Mouse (Mus musculus): ENCODE measurements around the gene Pgc. TPM values are rescaled to one million over a fixed set of nuclear protein-coding genes. Genes with fewer than 3 reads are reported as not detected.
A peak's percentile ranks its signal among the peaks of the same experiment; 100 is the strongest.

The Pgc gene
- not detected in 2 replicates for total RNA-seq (2017)

- ATAC-seq (replicated peaks; ENCODE audit: low read depth, poor library complexity, severe bottlenecking): no peak
Measured at GRCm38 (mm10) chr17:47726566-47726965, at the start of gene Pgc. Pgc (plus strand) TSS chr17:47726842.

- ATAC-seq (replicated peaks; ENCODE audit: low read depth, poor library complexity, severe bottlenecking): no peak
Measured at GRCm38 (mm10) chr17:47678238-47678637, 48.4 kb upstream of the Pgc start.

DNA sequence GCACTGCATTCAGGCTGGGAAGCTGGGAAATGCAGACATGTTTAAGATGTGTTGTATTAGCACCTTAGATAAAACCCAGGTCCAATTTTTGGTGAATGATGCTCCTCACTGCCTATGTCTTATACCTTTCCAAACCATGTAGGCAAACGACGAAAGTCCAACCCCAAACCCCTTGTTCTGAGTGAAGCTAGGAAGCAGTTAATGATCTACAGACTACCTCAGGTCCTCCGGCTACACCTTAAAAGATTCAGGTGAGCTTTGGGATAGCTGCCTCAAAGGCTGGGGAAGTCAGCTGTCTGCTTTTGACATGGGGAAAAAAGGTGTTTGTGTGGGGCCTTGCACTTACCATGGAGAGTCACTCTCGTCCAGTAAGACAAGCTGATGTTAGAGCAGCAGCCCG, 47.9 kb upstream of the Pgc start:
- ATAC-seq (replicated peaks; ENCODE audit: low read depth, poor library complexity, severe bottlenecking): no peak

- no peak for ATAC-seq (replicated peaks; ENCODE audit: low read depth, poor library complexity, severe bottlenecking)
Measured at GRCm38 (mm10) chr17:47682836-47683235, 43.8 kb upstream of the Pgc start.

DNA sequence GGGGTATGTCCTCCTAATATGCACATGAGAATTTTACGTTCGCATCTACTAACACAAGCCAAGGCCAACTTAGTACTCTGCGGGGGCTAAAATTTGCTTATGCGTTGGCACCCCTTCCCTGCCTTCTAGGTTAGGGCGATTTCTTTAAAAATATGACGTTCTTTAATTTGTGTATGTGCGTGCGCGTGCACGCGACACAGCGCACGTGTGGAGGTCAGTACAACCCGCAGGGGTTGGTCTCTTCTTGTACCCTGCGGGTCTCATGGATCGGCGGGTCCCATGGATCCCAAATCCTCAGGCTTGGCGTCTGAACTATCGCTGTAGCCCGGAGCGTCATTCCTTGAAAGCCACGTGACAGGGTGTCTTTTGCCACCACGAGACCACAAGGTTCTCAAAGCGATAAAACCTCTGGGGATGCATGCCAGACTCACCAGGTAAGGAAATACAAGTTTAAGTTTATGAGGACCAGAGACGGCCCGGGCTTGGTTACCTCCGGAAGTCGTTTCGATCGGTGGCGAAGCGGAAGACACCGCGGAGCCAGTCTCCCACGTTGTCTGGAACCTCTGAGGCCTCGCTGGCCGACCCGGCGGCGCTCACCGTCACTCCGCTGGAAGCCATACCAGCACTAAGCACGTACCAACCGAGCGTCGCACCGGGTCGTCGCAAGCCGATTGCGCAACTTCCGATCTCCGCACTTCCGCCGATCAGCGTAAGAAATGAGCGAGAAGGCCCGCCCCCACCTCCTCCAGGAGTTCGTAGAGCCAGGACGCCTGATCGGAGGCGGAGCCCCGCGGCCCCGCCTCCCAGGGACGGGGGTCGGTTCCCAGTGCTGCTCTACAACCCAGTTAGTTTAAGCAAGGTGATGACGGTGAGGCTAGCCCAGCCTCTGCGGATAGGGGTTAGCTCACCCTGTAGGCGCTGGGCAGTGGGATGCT, 39.0 kb upstream of the Pgc start:
- ATAC-seq (replicated peaks; ENCODE audit: low read depth, poor library complexity, severe bottlenecking): peak; percentile 88

DNA sequence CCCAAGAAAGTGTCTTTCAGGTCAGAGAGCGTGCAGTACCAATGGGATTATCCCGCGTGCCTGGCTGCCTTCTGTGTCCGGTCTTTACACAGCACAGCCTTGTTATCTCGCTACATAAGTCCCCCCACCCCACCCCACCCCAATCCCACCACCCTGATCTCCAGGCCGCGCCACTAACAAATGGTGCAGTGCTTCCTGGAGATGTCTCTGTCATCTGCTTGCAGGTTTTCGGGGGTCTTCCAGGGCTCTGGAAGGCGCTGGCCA, 38.4 kb upstream of the Pgc start, which contains the start of gene Tomm6:
Gene Tomm6, minus strand, starts transcription at position 43 of the 264 bp plus-strand sequence.
- no peak for ATAC-seq (replicated peaks; ENCODE audit: low read depth, poor library complexity, severe bottlenecking)

DNA sequence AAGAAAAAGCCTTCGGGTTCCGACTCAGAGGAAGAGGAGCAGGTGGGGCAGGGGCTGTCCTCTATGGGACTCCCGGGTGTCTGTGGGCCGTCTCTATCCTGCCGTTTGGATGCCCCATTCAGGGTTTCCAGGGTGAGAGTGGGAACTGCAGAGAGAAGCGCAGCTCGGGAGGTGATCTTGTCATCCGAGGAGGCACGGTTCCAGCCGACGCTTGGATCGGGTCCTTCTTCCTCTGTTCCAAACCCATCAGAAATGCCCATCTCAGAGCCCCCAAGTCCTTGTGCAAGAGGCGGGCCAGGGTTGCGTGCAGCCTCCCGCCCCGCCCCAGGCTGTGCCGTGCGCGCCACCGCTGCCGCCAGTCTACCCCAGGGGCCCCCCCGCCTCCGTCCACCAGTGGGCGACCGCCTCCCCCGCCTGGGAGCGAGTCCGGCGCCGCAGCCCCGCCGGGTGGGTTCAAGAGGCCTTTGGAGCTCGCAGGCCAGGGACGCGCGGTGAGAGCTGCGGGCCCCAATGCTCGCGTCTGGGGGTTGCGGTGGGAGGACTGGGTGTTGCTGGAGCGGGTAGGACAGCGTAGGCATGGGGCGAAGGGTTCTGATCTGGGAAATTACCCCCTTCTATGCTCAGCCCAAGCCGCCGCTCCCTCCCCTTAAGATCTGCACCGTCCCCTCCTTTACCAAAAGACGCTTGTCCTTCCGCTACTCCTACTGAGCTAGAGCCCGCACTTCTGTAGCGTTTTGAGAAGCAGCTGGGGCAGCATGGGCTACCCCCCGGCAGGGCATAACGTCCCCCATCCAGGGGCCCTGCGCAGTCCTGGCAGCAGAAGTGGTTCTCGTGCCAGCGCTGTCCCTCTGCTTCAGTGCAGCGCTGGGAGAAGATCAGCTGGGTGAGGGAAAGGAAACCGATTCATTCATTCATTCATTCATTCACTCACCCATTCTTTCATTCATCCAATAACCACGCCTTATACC, 37.8 kb upstream of the Pgc start, which contains the start of gene Frs3:
Gene Frs3, plus strand, starts transcription at position 423 of the 968 bp plus-strand sequence.
- ATAC-seq (replicated peaks; ENCODE audit: low read depth, poor library complexity, severe bottlenecking): peak; percentile 24

DNA sequence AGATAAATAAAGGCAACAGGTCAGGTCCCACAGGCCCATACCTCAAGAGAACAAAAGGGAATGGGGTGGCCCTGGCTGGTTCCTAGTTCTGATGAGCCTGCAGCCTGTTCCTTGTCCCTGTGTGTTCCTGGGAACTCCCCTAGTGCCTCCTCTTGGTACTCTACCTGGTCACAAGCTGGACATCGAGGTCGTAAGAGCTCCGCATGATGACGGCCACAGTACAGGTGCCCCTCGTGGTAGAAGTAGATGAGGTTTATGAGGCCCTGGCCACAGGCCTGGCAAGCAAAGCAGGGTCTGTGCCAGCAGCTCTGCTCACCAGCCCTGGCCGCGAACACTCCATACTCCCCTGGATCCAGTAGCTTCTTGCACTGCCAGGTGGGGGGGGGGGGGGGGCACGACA, 36.7 kb upstream of the Pgc start:
- ATAC-seq (replicated peaks; ENCODE audit: low read depth, poor library complexity, severe bottlenecking): no peak

- ATAC-seq (replicated peaks; ENCODE audit: low read depth, poor library complexity, severe bottlenecking): no peak
Measured at GRCm38 (mm10) chr17:47691650-47692049, 35.0 kb upstream of the Pgc start.

DNA sequence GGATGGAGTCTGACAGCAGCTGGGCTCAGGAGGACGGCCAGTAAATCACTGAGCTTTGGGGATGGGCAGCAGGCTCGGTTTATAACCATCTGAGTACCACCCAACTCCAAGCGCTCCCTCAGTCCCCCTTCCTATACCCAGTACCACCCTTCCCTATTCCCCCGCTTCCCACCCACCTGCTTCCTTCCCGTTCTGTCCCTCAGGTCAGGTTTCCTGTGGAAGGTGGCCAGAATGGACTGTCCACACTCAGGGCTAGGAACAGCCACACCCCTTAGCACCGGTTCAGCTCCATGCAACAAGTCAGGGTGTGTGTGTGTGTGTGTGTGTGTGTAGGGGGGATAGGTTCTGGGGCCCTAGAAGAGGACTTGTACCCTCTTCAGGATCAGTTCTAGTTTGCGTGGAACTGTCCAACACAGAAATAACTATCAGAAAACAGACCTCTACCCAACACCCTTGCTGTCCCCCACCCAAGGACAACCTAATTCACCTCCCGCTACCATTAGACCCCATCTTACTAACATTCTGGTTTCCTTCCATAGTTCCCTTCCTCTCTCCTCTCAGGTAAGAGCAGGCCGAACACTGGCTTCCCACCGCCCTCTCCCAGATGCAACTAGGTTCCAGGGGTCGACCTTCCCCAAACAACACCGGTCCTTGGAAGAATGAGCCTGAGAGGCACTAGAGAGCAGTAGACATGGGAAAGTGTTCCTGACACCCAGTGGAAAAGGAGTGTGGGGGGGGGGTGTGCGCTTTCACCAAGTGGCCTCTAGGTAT, 32.8 kb upstream of the Pgc start:
- ATAC-seq (replicated peaks; ENCODE audit: low read depth, poor library complexity, severe bottlenecking): no peak

- no peak for ATAC-seq (replicated peaks; ENCODE audit: low read depth, poor library complexity, severe bottlenecking)
Measured at GRCm38 (mm10) chr17:47694442-47694502, 32.4 kb upstream of the Pgc start, which contains the start of gene Gm21981. Gm21981 (minus strand) TSS chr17:47694455.

- ATAC-seq (replicated peaks; ENCODE audit: low read depth, poor library complexity, severe bottlenecking): peak; percentile 91
Measured at GRCm38 (mm10) chr17:47694503-47695336, 31.9 kb upstream of the Pgc start, which contains the start of gene Prickle4. Prickle4 (minus strand) TSS chr17:47694736.

- no peak for ATAC-seq (replicated peaks; ENCODE audit: low read depth, poor library complexity, severe bottlenecking)
Measured at GRCm38 (mm10) chr17:47695337-47695710, 31.3 kb upstream of the Pgc start.

DNA sequence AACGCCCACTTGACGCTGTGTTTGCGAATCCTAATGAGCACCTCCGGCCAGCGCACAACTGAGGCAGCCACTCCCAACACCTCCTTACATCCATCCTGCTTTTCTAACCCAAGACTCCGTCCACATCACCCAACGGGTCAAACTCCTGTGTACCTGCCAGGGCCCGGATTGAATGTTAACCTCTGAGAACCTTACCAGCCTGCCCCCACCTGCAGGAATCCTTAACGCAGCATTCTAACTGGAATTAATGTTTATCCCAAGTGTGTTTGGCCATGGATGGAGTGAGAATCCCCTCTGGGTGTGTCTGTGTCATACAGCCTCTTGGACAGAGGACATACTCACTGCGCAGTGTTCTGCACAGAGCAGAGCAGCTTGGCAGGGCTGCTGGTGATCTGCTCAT, 28.5 kb upstream of the Pgc start:
- ATAC-seq (replicated peaks; ENCODE audit: low read depth, poor library complexity, severe bottlenecking): no peak

- ATAC-seq (replicated peaks; ENCODE audit: low read depth, poor library complexity, severe bottlenecking): no peak
Measured at GRCm38 (mm10) chr17:47699055-47699454, 27.6 kb upstream of the Pgc start.

DNA sequence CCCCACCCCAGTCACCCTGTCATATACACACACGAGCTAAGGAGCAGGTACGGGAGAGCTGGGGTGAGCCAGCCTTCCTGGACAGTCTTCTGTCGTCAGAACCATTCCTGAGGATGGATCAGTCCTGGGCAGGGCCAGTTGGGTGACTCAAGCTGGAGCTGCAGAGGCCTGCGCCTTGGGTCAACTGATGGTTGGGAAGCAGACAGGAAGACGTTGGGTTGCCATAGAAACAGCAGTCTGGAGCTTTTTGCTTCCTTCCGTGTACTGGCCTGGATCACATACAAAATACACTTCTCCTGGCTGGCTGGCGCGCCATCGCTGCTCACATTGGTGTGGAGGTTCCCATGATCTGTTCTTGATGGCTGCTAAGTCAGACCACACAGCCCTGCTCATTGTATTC, 24.8 kb upstream of the Pgc start:
- ATAC-seq (replicated peaks; ENCODE audit: low read depth, poor library complexity, severe bottlenecking): no peak

GRCm38 (mm10) chr17:47702548-47703345, 23.9 kb upstream of the Pgc start:
- no peak for ATAC-seq (replicated peaks; ENCODE audit: low read depth, poor library complexity, severe bottlenecking)

- no peak for ATAC-seq (replicated peaks; ENCODE audit: low read depth, poor library complexity, severe bottlenecking)
Measured at GRCm38 (mm10) chr17:47703556-47703955, 23.1 kb upstream of the Pgc start.

GRCm38 (mm10) chr17:47704692-47705091, 21.9 kb upstream of the Pgc start:
- ATAC-seq (replicated peaks; ENCODE audit: low read depth, poor library complexity, severe bottlenecking): no peak
